Mouse (Mus musculus) lung, postnatal 10 days (tissue): ENCODE data around the gene Ntm.

Source experiments
- DNase-seq: peaks from one replicate; pipeline ENCODE4 v3.0.0; 2021

Gene Ntm

DNA sequence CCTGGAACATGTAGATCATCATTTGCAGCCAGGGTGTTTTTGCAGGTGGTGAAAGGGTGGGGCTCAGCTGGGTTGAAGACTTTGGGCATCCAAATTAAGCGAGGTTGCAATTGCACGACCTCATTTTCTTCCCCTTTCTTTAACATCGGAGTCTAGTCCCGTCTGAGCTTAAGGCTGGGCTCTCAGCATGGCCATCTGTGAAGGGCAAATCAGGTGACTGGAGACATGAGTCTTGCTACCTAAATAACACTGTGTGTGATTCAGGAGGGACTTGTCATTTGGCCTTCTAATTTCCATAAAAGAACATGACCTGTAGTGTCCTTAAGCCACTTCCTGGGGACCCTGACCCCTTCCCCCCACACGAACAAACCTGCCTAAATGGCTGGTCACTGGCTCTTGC lies 394.4 kb downstream of the Ntm start:
- no peak for DNase-seq

DNA sequence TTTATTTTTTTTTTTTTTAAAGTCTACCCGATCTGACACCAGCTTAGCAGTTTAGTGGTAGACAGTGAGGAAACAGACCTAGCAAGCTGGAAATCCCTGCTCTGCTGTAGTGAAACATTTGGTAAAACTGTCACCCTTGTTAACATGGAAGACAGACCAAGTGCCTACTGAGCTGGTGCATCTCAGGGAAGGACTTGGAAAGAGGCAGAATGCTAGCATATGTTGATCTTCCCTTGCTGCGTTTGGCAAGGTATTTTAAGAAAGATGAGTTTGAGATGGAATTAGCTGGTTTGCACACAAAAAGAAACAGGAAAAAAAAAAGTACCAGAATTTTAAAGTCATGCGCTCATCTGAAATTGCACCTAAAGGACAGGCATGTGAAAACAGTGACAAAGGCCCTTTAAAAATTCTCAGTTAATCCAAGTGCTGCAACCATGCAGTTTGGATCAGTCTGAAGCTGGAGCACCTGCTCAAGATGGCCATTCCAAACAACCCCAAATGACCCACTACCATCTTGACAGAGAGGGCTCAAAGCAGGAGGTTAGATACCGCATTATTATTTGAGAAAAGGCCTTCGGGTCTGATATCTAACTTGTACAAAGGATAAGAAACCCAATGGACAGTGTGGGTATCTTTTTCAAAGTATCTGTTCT lies 400.4 kb downstream of the Ntm start:
- no peak for DNase-seq

DNA sequence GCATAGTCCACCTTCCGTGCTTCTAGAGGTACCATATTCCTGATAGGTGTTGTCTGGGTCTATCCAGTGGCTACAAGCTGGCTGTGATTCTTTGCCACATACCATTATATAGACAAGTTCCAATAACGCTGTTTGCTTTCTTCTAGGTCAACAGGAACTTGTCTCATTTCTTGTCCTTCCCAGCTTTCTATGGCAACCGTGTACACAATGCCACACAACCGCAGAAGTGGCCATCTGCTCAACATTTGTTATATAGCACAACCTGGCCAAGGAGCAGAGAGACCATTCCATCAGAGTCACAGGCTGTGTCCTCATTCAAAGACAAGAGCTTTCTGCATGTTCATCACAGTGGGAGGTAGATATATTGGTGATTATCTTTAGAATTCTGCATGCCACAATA lies 404.0 kb downstream of the Ntm start:
- DNase-seq = no peak

DNA sequence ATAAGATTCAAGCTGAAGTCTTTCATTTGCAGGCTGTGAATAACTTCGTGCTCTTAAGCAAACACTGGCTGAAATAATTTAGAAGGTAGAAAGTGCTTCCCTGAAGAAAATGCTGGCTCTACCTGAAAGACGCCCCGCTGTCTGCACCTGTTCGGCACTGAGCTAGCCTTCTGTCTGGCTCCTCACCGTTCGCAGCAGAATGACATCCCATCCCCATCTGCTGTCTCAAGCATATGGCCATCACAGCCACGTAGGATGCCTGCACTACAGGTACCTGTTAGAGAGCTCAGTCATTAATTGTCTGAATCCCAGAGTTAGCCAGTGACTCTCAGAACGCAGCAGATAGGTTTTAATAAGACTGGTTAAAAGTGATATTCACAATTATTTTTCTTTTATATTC lies 412.4 kb downstream of the Ntm start:
- no peak for DNase-seq

DNA sequence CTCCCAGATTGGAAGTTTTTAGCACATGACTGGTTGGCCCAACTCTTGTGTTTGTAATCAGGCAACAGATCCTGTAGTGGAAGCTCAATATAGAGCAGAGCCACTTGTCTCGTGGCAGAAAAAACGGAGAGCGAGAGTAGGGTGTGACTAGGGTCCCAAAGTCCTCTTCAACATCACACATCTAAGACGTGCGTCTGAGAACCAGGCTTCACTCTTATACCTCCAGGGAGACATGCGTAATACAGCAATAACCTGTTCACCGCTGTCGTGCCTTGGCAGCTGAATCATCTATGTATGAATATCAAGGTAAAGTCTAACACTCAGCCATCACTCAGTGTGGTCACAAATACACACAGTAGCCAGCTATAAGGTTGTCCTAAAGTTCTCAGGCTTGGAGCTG lies 412.8 kb downstream of the Ntm start:
- DNase-seq = no peak

DNA sequence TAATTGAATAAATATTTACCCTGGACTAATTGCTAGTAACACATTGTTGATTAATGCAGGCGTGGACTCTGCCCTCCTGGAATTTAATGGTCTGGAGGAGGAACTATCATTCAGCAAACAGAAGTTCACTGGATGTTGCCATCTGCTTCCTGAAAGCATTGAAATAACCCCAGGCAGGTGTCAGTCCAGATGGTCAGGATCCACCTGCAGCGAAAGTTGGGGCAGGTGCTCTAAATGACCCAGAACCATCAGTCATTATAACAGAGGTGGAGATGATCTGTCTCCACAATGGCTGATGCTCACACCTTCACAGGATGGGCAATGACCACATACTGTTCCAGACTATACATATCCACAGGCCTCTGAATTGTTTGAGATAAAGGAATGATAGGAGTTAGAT lies 426.5 kb downstream of the Ntm start:
- DNase-seq = no peak

DNA sequence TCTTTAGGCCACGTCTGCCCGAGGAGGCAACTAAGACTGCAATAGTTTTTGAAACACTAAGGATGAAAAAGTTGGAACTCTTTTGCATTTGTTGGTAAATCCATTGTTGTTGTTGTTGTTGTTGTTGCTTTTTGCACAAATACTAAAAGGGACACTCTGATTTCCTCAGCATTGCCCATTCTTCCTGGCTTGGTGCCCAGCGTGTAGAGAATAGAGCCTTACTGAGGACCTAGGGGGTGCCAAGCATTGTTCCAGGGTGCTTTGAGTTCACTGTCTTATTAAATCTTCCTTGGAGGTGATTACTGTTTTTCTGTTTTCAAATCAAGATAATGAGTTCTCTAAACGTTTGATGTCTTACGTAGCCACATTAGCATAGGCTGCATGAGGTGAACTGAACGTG lies 428.2 kb downstream of the Ntm start:
- DNase-seq = no peak

DNA sequence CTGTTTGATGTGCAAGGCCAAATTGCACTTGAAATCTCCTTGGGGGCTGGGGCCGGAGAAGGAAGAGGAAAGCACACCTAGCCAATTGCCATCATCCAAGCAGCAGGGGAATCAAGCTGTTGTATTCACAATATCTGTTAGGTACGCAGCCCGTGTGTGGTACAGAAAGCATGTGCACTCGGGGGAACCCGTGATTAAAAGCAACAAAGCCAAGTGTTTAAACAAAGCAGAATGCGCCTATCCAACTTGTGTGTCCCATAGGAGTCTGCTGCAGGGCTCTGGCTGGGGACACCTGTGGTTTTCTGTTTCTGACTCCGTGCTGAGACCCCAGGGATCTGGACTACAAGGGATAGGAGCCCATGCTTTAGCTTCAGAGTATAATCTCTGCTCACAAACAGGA lies 428.6 kb downstream of the Ntm start:
- DNase-seq = no peak

DNA sequence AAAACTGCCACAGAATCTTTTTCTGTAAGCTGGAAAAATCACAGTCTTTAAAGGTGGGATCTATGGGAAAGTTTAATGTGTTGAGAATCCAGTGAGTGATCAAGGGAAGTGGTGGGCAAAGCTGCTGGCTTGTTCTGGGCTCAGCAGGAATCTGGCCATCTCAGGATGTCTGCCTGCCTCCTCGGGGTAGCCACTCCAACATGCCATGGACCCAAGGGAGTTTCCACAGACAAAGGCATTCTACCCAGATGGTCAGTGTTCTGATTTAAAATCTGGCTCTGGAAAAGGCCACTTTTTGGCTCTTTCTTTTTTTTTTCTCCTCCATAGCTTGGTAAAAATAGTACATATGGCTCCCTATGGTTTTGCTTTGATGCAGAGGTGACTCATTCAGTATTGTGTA lies 429.4 kb downstream of the Ntm start:
- DNase-seq = no peak

DNA sequence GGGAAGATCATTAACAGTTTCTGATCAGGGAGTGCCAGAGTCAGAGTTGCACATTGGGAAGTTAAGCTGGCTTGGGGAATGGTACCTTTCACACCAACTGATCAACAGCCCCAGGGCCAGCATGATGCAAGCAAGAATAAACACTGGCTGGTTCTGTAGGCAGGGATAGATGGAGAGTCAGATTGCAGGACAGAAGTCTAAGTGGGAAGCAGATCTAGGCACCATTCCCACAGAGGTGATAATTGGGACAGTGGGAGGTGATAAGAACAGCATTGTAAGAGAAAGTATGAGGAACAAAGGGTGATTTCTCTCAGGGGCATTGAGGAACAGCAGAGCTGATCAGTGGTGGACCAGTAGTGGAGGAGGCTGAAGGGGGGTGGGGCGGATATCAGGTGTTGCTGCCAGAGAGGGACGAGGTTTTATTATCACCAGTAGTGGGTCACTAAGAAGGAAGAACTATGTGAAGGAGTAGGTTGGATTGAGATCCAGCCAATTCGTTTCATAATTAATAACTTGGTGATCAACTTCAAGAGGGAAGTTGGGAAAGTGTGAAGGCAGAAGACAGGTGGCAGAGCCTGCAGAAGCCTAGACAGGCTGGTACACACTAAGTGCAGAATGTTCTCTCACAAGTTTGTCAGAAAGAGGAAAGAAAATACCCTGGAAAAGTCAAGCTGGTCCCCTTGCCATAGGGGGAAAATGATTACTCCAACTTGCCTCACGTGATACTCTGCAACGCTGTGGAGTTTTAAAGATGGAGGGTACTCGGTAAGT lies 431.6 kb downstream of the Ntm start:
- DNase-seq = no peak

DNA sequence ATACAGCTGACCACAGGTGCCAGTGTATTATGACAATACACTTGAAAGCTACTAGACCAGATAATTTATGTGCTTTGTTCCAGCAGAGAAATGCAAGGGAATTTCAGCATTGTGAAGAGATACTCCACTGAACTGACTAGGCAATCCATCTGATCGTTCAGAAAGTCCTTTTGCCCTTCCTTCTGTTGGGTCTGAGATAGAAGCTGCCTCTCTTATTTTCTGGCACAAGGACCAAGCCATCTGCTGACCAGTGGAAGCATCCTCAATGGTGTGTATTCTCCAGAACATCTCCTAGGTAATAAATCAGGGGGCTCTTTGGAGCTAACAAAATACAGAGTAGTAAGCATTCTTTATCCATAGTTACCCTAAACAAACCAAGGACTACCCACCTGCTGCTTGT lies 438.8 kb downstream of the Ntm start:
- no peak for DNase-seq

DNA sequence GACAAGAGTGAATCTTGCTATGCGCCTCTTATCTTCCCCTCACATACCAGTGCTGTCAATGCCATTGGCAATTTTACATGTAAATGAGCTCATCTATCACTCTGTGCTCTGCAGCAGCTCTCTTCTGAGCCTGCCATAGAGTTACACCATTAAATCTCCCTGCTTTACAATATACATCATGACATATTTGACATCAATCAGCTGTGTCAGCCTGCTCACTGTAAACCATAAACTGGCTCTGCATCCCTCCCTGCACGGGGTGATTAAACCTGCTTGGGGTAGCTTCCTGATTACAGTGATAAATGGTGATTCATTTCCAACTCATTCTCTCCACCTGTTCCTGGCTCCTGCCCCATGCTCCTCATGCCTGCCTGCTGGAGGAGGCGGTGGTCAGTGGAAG lies 439.7 kb downstream of the Ntm start:
- DNase-seq = no peak

DNA sequence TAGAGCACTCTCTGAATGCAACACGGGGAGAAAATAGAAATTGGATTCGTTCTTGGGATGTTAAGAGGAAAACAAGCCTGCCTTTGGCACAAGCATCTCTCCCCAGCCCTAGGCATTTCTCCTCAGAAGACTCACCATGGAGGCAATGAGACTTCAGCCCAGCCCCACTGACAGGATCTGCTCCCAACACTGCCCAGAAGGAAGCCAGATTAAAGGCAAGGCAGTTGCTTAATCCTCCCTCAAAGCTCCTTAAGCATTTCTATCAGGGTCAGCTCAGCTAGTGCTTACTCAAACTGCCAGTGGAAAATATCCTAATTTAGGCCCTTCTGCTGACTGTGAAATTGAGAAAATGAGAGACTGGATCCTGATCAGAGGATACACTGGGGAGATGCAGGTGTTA lies 443.8 kb downstream of the Ntm start:
- no peak for DNase-seq

DNA sequence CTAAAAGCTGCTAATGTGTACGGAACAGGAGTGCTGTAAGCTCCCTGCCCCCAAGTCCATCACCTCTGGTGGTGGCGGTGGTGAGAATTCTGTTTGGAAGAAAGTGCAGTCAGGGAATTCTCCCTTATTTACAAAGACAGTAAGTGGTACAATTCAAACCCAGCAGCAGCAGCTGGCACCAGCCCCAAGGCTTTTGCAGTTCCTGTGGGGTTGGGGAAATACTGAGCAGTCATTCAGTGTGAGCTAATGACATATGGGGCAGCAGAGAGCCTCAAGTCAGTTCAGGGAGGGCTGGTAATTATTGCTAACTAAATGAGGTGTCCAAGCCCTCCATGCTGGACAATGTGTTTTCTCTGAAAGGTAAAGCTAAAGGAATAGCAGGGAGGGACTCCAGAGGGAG lies 446.3 kb downstream of the Ntm start:
- DNase-seq = no peak

DNA sequence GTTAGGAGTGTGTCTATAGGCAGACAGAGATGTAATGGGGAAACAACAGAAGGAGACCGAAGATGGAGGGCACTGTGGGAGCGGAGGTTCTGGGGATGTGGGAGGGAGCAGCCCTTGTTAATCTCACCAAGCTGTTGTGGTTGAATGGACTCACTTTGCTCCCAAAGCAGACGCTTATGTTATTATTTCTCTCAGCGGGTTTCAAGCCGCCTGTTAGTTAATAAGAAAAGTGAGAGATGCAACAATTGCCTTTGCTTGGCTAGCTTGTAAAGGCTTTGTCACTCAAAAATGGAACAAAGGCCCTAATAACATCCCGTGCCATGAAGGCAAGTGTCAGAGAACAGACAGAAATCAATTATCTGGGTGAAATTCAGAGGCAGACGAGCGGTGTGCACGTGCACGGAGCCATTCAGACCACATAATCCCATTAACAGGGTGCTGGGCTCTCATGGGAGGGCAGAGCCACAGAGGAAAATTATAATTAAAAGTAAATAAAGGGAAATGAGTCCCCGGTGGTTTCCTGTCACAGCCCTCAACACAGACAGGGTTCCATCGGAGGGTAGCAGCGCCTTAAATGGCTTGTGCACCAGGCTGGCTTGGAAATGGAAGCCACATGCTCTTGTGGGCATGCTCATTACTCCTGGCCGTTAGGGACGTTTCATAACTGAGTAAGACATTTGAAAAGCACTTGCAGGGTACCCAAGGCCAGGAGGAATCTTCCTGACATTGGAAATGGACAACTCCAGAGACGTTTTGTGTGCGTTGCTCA lies 448.2 kb downstream of the Ntm start:
- DNase-seq = no peak

DNA sequence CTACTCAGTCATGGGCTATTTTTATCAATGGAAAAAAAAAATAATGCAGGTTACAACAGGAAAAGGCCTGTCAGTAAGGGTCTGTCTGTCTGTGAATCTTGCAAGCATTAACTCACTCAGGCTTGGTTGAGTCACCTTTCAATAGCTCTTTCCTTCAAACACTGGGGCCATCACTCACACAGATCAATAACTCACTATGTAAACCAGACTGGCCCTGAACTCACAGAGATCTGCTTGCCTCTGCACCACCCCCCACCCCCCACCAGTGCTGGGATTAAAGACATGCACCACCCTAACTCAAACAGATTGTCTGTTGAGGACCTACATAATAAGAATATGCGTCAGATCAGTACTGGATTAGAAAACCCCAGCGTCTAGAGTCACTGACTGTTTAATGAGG lies 466.9 kb downstream of the Ntm start:
- no peak for DNase-seq

DNA sequence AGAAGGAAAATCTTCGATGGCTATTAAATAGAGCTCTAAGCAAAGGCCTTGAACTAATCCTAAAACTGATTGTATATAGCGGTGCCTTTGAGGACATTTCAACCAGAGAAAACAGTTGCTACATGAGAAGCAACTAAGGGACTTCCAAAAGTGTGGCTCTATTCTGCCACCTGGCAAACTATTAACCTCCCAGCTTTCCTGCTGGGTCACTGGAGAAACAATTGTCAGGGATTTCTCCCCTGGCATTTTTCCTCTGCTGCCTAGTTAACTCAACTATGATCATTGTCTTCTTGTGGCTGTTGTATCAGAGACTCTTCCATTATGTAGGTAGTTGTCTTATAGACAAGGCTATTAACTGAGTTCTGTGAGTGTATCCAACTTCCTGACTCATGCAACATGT lies 480.7 kb downstream of the Ntm start:
- no peak for DNase-seq

DNA sequence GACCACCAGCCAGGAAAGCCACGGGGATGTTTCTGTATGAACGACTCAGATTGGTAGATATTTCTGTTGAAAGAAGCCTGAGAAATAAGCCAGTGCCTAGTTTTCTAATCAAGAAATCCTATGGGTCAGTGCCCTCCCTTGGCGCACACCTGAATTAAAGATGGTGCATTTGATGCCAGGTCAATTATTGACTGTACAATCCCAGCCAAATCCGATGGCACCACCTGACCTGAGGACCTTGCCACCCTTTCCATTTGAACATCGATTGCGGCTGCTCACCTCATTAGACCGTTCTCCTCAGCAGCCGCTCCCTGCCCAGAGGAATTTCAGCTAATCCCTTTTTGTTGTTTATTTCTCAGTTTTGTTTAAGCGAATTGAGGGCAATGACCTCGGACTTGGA lies 483.9 kb downstream of the Ntm start:
- DNase-seq = no peak

DNA sequence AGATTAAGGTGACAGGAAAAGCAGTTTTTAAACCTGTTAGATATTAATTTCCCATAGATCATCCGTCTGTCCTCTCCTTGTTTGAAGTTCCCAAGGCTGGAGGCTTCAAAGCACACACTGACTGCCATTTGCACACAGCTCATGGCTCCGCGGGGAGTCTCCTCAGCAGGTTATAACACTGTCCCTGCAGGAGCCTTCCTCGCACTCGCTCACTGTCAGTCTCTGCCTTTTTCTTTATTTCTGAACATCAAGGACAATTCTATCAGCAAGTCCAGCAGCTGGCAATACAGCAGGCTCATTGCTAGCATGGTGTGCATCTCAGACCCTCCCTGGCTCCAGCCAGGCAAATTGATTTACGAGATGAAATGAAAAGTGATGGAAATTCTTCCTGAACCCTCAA lies 485.7 kb downstream of the Ntm start:
- DNase-seq = no peak

DNA sequence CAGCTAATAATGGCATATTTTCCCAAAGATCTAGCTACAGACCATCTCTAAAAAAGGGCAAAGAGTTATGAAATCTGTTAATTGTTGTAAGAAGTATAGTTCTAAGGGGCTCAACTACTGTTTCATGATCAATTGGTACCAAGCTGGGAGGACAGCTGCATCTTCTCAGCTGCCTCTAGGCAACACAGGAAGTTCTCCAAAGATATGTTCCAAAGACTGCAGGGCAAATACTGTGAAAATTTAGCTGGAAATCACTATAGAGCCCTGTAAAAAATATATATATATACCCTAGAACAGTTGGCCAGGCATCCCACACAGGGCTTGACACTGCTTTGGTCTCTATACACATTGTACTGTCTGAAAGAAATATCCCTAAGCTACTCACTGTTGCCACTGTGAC lies 489.5 kb downstream of the Ntm start:
- DNase-seq = no peak

DNA sequence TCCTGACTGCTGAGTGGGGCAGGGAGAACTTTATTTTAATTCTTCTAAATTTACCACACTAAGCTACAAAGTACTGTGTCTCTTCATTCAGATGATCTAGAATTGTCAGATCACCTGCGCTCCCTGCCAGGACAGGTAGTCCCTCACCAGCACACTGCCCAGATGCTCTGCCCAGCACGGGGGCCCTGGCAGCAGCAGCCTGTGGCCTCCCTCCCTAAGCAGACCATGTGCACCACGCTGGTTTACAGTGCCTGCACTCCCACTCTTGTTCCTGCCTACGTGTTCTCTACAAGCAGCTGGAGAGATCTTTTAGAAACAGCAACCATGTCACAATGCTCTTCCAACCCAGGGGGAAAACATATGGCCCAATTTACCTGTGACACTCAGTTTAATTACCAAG lies 490.7 kb downstream of the Ntm start:
- no peak for DNase-seq

DNA sequence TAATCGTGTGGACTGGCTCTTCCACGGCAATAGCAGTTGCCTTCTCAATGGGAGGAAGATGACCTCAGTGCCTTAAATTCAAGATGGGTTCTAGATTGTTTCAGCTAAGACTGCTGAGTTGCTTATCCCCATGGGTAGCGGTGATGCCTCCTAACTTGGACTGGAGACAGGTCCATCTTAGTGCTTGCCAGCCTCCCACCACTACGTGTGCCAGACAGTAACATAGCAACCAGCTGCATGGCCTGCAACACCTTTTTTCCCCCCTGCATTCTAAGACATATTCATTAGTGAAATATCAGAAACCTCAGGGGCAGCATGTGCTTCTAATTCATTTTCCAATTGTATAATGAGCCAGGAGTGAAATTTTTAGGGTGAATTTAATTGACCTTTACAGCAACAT lies 498.2 kb downstream of the Ntm start:
- DNase-seq = no peak

DNA sequence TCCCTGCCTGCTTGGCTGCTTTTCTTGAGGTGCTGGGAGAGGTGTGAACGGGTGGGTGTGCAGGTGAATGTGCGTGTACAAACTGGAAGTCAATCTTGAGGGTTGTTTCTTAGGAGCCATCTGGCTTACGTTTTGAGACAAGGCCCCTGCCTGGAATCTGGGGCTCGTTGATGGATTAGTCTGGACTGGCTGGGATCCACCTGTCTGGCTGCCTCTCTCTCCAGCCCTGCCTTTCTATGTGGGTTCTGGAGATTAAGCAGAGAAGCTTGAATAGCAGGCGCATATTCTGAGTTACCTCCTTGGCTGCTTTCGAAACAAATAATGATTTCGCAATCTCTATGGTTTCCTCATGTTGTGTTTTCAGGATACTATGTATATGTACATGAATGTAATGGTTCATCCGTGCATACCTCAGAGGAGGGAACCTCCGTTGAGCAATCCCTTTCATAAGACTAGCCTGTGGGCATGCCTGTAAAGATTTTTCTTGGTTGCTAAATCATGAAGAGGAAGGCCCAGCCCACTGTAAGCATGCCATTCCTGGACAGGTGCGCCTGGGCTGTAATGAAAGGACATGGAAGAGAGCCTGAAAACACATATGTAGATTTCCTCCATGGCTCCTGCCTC lies 499.9 kb downstream of the Ntm start:
- DNase-seq = peak; percentile 6
